In genomic region chr17:3206527-3207398, GRCm38 (mm10) we compare ENCODE assay signal across 9 mouse cellular contexts.
DNase-seq lines count a peak whose midpoint lies in the region; ATAC-seq and TF ChIP-seq lines count a peak whose summit lies in the region.
"Had no signal": no experiment of that assay in that cellular context is flagged by ENCODE, and none has a peak within 500 bp of the region (broad histone marks: within the 10 kb centered on the region; RNA-seq: fewer than 3 reads in every experiment).

No protein-coding gene starts in this region.

- no peaks in the 10 kb centered on the region for H3K9me3 ChIP-seq in lung, embryonic 16.5 days (ENCODE audit: control insufficient read depth, low read length)
- H3K9me3 ChIP-seq in embryonic facial prominence, embryonic 14.5 days (ENCODE audit: control insufficient read depth, low read length) = no peaks in the 10 kb centered on the region
- H3K9me3 ChIP-seq in kidney, embryonic 16.5 days (ENCODE audit: low read length) = no peaks in the 10 kb centered on the region
- no peaks in the 10 kb centered on the region for H3K9me3 ChIP-seq in stomach, embryonic 15.5 days

- peak overlapping the region; percentile 21; the same call in 1 of the 2 replicates for H3K9ac ChIP-seq in lung, embryonic 16.5 days (ENCODE audit: low read length)
- H3K9ac ChIP-seq in embryonic facial prominence, embryonic 14.5 days (ENCODE audit: low read depth, low read length) = no peak overlapping the region
- H3K9ac ChIP-seq in kidney, embryonic 16.5 days (replicated peaks; ENCODE audit: low read length) = no peak overlapping the region
- H3K9ac ChIP-seq in stomach, embryonic 15.5 days = no peak overlapping the region

- peak overlapping the region; percentile 1 for H3K4me2 ChIP-seq in lung, embryonic 16.5 days (ENCODE audit: low read depth, low read length)
- no peak overlapping the region for H3K4me2 ChIP-seq in embryonic facial prominence, embryonic 14.5 days (ENCODE audit: low read depth, low read length)
- H3K4me2 ChIP-seq in kidney, embryonic 16.5 days (replicated peaks; ENCODE audit: low read depth, low read length) = no peak overlapping the region
- H3K4me2 ChIP-seq in stomach, embryonic 15.5 days = no peak overlapping the region

- H3K27me3 ChIP-seq in lung, embryonic 16.5 days (ENCODE audit: control insufficient read depth, insufficient read depth, low read depth, low read length) = no peaks in the 10 kb centered on the region
- H3K27me3 ChIP-seq in embryonic facial prominence, embryonic 14.5 days (replicated peaks; ENCODE audit: control insufficient read depth, insufficient read depth, low read length) = no peaks in the 10 kb centered on the region
- no peaks in the 10 kb centered on the region for H3K27me3 ChIP-seq in kidney, embryonic 16.5 days (ENCODE audit: insufficient read depth, low read length)
- no peaks in the 10 kb centered on the region for H3K27me3 ChIP-seq in stomach, embryonic 15.5 days (replicated peaks)

- no peak for TF ChIP-seq CTCF in lung, adult 2 months (IDR thresholded peaks at IDR 0.05; ENCODE audit: insufficient read depth, low read length)

- H3K36me3 ChIP-seq in lung, embryonic 16.5 days (ENCODE audit: control insufficient read depth, insufficient read depth, low read length) = peaks cover 6% of the 10 kb centered on the region; the same call in 1 of the 2 replicates
- peaks cover 29% of the 10 kb centered on the region for H3K36me3 ChIP-seq in embryonic facial prominence, embryonic 14.5 days (ENCODE audit: control insufficient read depth, insufficient read depth, low read length)
- peaks cover 5% of the 10 kb centered on the region; the same call in 1 of the 2 replicates for H3K36me3 ChIP-seq in kidney, embryonic 16.5 days (ENCODE audit: insufficient read depth, low read length)
- peaks cover 5% of the 10 kb centered on the region; the same call in 1 of the 2 replicates for H3K36me3 ChIP-seq in stomach, embryonic 15.5 days

- WGBS in lung, embryonic 16.5 days = 32% methylated on average over 2 of the region's 2 CpGs
- WGBS in lung, adult 2 months = 24% methylated on average over 2 of the region's 2 CpGs
- 37% methylated on average over 2 of the region's 2 CpGs for WGBS in embryonic facial prominence, embryonic 14.5 days
- 34% methylated on average over 2 of the region's 2 CpGs for WGBS in kidney, embryonic 16.5 days
- WGBS in stomach, embryonic 15.5 days = 57% methylated on average over 2 of the region's 2 CpGs

- peak overlapping the region; percentile 92 for H3K27ac ChIP-seq in lung, embryonic 16.5 days (ENCODE audit: low read length)
- H3K27ac ChIP-seq in embryonic facial prominence, embryonic 14.5 days (replicated peaks; ENCODE audit: low read depth, low read length) = no peak overlapping the region; the same call in 1 of the 2 replicates
- H3K27ac ChIP-seq in kidney, embryonic 16.5 days (ENCODE audit: low read length) = peak overlapping the region; percentile 52
- H3K27ac ChIP-seq in stomach, embryonic 15.5 days = peak overlapping the region; percentile 26; the same call in 1 of the 2 replicates

- TF ChIP-seq POLR2A in lung, adult 2 months (IDR thresholded peaks at IDR 0.05; ENCODE audit: borderline replicate concordance, extremely low read depth, low read depth, low read length) = no peak

- peak; percentile 81 for ATAC-seq in lung, embryonic 16.5 days (ENCODE audit: low read depth)
- peak; percentile 11; the same call in 1 of the 2 replicates for ATAC-seq in embryonic facial prominence, embryonic 14.5 days (ENCODE audit: low read depth)
- peak; percentile 44; the same call in 1 of the 2 replicates for ATAC-seq in kidney, embryonic 16.5 days (ENCODE audit: low FRiP score, low TSS enrichment)
- no peak for ATAC-seq in stomach, embryonic 15.5 days (ENCODE audit: insufficient read depth, low FRiP score, low read depth)

- no peak for DNase-seq in lung, adult 2 months
- DNase-seq in embryonic facial prominence, embryonic 14.5 days (ENCODE audit: low spot score) = no peak
- DNase-seq in T-cell, adult 2 months (ENCODE audit: low spot score) = no peak
- no peak for DNase-seq in thymus, postnatal 36 days
- DNase-seq in frontal cortex, postnatal 25 days (ENCODE audit: low spot score in 2 of 2) = no peak

- peaks cover 17% of the 10 kb centered on the region for H3K4me1 ChIP-seq in lung, embryonic 16.5 days (replicated peaks; ENCODE audit: control insufficient read depth, insufficient read depth, low read length)
- H3K4me1 ChIP-seq in lung, adult 2 months (ENCODE audit: control insufficient read depth, insufficient read depth, low read length) = peaks cover 26% of the 10 kb centered on the region
- peaks cover 6% of the 10 kb centered on the region; the same call in 1 of the 2 replicates for H3K4me1 ChIP-seq in embryonic facial prominence, embryonic 14.5 days (ENCODE audit: control insufficient read depth, insufficient read depth, low read length)
- peaks cover 14% of the 10 kb centered on the region for H3K4me1 ChIP-seq in kidney, embryonic 16.5 days (ENCODE audit: insufficient read depth, low read length)
- H3K4me1 ChIP-seq in stomach, embryonic 15.5 days = no peaks in the 10 kb centered on the region; the same call in 1 of the 2 replicates

- H3K4me3 ChIP-seq in lung, embryonic 16.5 days (ENCODE audit: low read length) = no peak overlapping the region
- no peak overlapping the region for H3K4me3 ChIP-seq in lung, adult 2 months (replicated peaks; ENCODE audit: extremely low read depth, low read depth, low read length)
- H3K4me3 ChIP-seq in embryonic facial prominence, embryonic 14.5 days (ENCODE audit: low read depth, low read length) = no peak overlapping the region
- H3K4me3 ChIP-seq in kidney, embryonic 16.5 days (ENCODE audit: low read length) = no peak overlapping the region
- no peak overlapping the region for H3K4me3 ChIP-seq in stomach, embryonic 15.5 days (replicated peaks)
- H3K4me3 ChIP-seq: erythroblast, embryonic 14.5 days had no signal
